Mouse (Mus musculus) erythroblast, embryonic 14.5 days (primary cell): Measurements from ENCODE around the gene Ankrd13b. TPM values are rescaled to one million over a fixed set of nuclear protein-coding genes. Genes with fewer than 3 reads are reported as not detected.

Experiments
- H3K27me3 ChIP-seq: 2 replicates; pipeline ENCODE4 v1.6.1; 2012; ENCODE audit warnings: inconsistent platforms; ENCODE audit not compliant: control insufficient read depth
- H3K36me3 ChIP-seq: 2 replicates; pipeline ENCODE4 v1.6.1; 2012; ENCODE audit warnings: mild to moderate bottlenecking, inconsistent platforms; ENCODE audit not compliant: control insufficient read depth
- H3K4me1 ChIP-seq: 2 replicates; pipeline ENCODE4 v1.6.1; 2012; ENCODE audit warnings: inconsistent platforms; ENCODE audit not compliant: control insufficient read depth
- H3K4me3 ChIP-seq: replicated peaks from 2 replicates; pipeline ENCODE3; 2012; ENCODE audit warnings: moderate library complexity, mild to moderate bottlenecking, inconsistent platforms
- H3K9me3 ChIP-seq: 2 replicates; pipeline ENCODE4 v1.6.1; 2012; ENCODE audit warnings: low read length, inconsistent platforms, mixed read lengths; ENCODE audit not compliant: control insufficient read depth
- GATA1 ChIP-seq: IDR thresholded peaks from 2 replicates; pipeline ENCODE4 v1.6.1; 2012; ENCODE audit warnings: low read length, inconsistent platforms, mixed read lengths
- TAL1 ChIP-seq: IDR thresholded peaks from 3 replicates; pipeline ENCODE4 v1.6.1; 2012; ENCODE audit warnings: low read length, inconsistent platforms, mixed read lengths
- polyA plus RNA-seq: library from polyadenylated mRNA; stranded (reverse); fragments of >175 nt; gene quantifications from 2 replicates; pipeline ENCODE4 v1.2.3, GENCODE M21; 2012

The Ankrd13b gene
- polyA plus RNA-seq, 1 experiment, result 0.09 TPM

DNA sequence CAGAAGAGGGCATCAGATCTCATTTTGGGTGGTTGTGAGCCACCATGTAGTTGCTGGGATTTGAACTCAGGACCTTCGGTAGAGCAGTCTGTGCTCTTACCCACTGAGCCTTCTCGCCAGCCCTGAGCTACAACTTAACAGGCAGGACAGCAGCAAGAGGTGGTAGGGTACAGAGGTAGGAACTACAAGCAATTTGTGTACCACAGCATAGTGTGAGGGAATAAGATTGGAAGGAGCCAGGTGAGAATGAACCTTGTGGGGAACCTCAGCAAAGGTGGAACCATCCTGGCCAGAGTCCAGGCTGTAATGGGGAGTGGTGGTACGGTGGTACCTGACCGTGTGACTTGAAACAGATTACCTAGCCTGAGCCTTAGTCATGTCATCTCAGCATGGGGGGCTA is 12.5 kb upstream of the Ankrd13b start:
- Histone ChIP-seq H3K36me3 (peaks cover 75% of the 10 kb centered on the region), H3K27me3 (no peaks in the 10 kb centered on the region), H3K4me1 (peaks cover 21% of the 10 kb centered on the region), H3K9me3 (no peaks in the 10 kb centered on the region), H3K4me3 (no peak overlapping the region)
- no peak for TF ChIP-seq GATA1

DNA sequence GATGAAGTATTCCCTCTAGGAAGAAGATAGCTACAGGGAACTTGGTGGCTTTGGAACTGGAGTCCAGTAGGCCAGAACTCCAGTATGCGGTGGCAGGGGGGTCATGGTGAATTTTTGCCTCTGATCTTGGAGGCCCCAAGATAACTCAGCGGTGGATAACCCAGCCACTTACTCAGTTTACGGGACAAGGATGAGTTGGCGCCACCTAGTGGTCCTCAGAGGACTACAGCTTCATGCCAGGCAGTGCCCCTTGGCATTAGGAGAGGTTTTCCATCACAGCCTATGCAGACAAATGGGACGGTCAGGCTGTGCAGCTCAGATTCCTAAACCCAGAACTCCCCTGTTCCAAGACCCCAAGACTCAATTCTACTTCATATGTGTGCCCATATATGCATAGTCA is 11.9 kb upstream of the Ankrd13b start:
- H3K27me3 ChIP-seq, result no peaks in the 10 kb centered on the region
- H3K4me1 ChIP-seq, result peaks cover 24% of the 10 kb centered on the region
- H3K36me3 ChIP-seq, result peaks cover 71% of the 10 kb centered on the region
- no peaks in the 10 kb centered on the region for H3K9me3 ChIP-seq
- TF ChIP-seq GATA1 (no peak), TAL1 (no peak)
- H3K4me3 ChIP-seq, result no peak overlapping the region

- H3K4me1 ChIP-seq, result peaks cover 28% of the 10 kb centered on the region
- no peaks in the 10 kb centered on the region for H3K9me3 ChIP-seq
- H3K27me3 ChIP-seq, result no peaks in the 10 kb centered on the region
- H3K4me3 ChIP-seq, result no peak overlapping the region
- TF ChIP-seq TAL1, result no peak
- TF ChIP-seq GATA1, result no peak
- H3K36me3 ChIP-seq, result peaks cover 64% of the 10 kb centered on the region
These were observed 11.2 kb upstream of the Ankrd13b start for GRCm38 (mm10) chr11:77500361-77501325.

DNA sequence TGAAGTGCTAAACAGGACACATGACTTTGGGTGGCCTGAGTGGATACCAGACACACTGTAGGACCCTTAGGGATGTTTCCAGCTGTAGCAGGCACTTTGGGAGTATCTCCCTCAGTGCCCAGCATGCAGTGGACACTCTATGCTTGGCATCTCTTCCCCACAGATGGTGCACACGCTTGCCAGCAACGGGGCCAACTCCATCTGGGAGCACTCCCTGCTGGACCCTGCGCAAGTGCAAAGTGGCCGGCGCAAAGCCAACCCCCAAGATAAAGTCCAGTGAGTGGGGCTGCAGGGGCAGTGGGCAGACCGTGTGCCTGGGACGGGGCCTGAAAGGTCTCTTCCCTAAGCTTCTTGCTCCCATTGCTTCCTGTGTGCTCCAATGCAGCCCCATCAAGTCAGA is 9.9 kb upstream of the Ankrd13b start:
- Histone ChIP-seq H3K27me3 (no peaks in the 10 kb centered on the region), H3K4me3 (no peak overlapping the region), H3K4me1 (peaks cover 40% of the 10 kb centered on the region), H3K9me3 (no peaks in the 10 kb centered on the region), H3K36me3 (peaks cover 51% of the 10 kb centered on the region)
- TF ChIP-seq TAL1 (no peak), GATA1 (no peak)

DNA sequence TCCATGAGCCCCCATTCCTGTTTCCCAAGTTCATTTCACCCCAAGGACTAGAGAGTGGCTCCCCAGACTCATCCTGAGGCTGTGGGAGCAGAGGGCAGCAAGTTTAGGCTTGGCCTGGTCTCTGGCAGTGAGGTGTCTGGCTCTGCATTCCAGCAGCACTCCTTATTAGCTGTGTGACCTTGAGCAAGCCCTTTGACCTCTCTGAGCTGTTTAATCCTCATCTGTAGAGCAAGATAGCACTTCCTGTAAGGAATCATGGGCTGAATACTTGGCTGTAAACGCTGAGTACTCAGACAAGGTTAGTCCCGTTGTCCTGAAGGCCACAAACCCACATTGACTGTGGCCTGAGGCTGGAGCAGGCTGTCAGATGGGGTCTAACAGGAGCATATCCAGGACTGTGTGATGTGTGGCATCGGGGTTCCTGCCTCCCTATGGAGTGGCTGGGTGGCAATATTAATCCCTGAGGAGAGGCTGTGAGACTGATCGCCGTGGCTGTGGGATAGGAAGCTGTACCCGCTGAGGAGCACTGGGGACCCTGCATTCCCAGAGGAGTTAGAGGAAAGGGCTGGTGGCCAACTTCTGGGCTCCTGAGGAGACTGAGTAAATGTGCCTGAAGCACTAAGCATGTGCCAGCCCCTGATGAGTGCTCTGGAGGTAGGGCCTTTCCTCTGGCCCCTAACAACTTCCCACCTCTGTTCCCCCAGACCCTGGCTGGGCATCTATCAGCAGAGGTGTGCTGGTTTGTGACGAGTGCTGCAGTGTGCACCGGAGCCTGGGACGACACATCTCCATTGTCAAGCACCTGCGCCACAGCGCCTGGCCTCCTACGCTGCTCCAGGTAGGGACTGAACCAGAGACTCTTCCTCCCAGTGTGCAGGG is 9.0 kb upstream of the Ankrd13b start:
- H3K27me3 ChIP-seq, result peaks cover 3% of the 10 kb centered on the region; the same call in 1 of the 2 replicates
- TF ChIP-seq GATA1 (no peak), TAL1 (no peak)
- H3K36me3 ChIP-seq, result peaks cover 42% of the 10 kb centered on the region
- peaks cover 48% of the 10 kb centered on the region for H3K4me1 ChIP-seq
- no peak overlapping the region for H3K4me3 ChIP-seq
- H3K9me3 ChIP-seq, result no peaks in the 10 kb centered on the region

DNA sequence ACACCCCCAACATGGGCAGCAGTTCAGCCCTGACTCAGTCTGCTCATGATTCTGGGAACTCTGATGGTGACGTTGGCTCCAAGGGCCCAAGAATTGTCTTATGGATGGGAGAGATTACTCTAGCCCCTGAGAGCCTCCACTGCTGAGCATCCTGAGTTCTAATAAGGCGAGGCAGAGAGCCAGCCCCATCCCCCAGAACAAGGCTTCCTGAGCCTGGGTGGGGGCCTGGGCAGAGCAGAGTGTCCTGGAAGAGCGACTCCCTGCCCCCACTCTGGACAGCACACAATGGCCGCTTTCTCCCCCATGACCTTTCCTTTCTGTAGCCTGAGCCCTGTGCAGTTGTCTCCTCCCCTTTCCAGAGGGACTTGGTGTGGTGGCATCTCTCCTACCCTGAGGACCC is 8.4 kb upstream of the Ankrd13b start:
- Histone ChIP-seq H3K4me1 (peaks cover 49% of the 10 kb centered on the region), H3K4me3 (no peak overlapping the region), H3K9me3 (no peaks in the 10 kb centered on the region), H3K27me3 (peaks cover 3% of the 10 kb centered on the region; the same call in 1 of the 2 replicates), H3K36me3 (peaks cover 36% of the 10 kb centered on the region)
- no peak for TF ChIP-seq TAL1

- no peak for TF ChIP-seq TAL1
- TF ChIP-seq GATA1, result no peak
- peaks cover 3% of the 10 kb centered on the region; the same call in 1 of the 2 replicates for H3K27me3 ChIP-seq
- H3K4me3 ChIP-seq, result no peak overlapping the region
- no peaks in the 10 kb centered on the region for H3K9me3 ChIP-seq
- H3K4me1 ChIP-seq, result peaks cover 54% of the 10 kb centered on the region
- H3K36me3 ChIP-seq, result peaks cover 31% of the 10 kb centered on the region
These were observed 7.9 kb upstream of the Ankrd13b start for GRCm38 (mm10) chr11:77497341-77497756.

DNA sequence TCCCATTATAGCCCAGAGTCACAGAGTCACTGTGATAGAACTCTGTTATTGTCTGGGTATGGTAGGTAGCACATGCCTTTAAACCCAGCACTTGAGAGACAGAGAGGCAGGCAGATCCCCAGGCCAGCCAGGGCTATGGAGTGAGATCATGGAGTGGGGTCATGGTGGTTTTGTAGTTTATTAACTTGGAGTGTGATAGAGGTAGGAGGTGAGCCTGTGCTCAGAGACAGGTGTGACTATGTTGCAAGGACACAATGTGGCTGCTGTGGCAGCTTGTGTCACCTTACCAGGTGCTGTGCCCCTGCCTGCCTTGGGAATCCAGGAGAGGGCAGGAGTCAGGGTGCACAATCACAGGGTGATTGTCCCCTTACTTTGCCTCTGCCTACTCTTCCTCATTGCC is 6.0 kb upstream of the Ankrd13b start:
- peaks cover 19% of the 10 kb centered on the region for H3K27me3 ChIP-seq
- H3K4me3 ChIP-seq, result no peak overlapping the region
- H3K36me3 ChIP-seq, result peaks cover 22% of the 10 kb centered on the region
- TF ChIP-seq TAL1 (no peak), GATA1 (no peak)
- H3K9me3 ChIP-seq, result no peaks in the 10 kb centered on the region
- peaks cover 64% of the 10 kb centered on the region for H3K4me1 ChIP-seq

DNA sequence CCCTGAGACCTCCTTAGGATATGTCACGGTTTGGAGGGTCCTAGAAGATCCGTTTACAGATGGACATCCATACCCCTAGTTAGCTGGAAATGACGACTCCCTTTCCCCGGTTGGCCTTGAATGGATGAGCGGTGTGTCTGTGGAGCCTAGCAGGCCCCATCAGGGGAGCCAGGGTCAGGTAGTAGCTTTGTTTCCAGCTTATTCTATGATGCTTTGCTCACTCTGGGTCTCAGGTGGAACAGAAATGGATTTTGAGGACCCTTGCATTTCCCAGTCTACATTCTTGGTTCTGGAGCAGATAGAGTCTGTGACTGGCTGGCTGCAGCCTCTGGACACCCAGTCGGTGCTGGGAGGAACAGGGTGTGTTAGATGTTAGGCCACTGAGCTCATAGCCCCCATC is 5.3 kb upstream of the Ankrd13b start:
- H3K4me3 ChIP-seq, result no peak overlapping the region
- peaks cover 69% of the 10 kb centered on the region for H3K4me1 ChIP-seq
- TF ChIP-seq TAL1 (no peak), GATA1 (no peak)

More for the DNA sequence above, 5.3 kb upstream of the Ankrd13b start:
- H3K36me3 ChIP-seq, result peaks cover 14% of the 10 kb centered on the region
- H3K27me3 ChIP-seq, result peaks cover 26% of the 10 kb centered on the region
- H3K9me3 ChIP-seq, result peaks cover 2% of the 10 kb centered on the region; the same call in 1 of the 2 replicates
